Mouse (Mus musculus): Measurements from ENCODE around the gene Irak2. TPM values are rescaled to one million over a fixed set of nuclear protein-coding genes. Genes with fewer than 3 reads are reported as not detected.

The Irak2 gene
- polyA plus RNA-seq, 1 experiment: 31.8 TPM

- peaks cover 71% of the 10 kb centered on the region for H3K36me3 ChIP-seq (replicated peaks; ENCODE audit: low read length)
- no peak overlapping the region for H3K4me3 ChIP-seq (replicated peaks)
- H3K4me1 ChIP-seq: peaks cover 61% of the 10 kb centered on the region
- no peaks in the 10 kb centered on the region for H3K9me3 ChIP-seq
- no peaks in the 10 kb centered on the region for H3K27me3 ChIP-seq (replicated peaks)
- TF ChIP-seq GATA1 (IDR thresholded peaks at IDR 0.05; ENCODE audit: borderline replicate concordance, low read length) (no peak), FLI1 (IDR thresholded peaks at IDR 0.05; ENCODE audit: low read length) (no peak)
These were observed 29.4 kb upstream of the Irak2 start for GRCm38 (mm10) chr6:113608871-113609270.

- no peaks in the 10 kb centered on the region for H3K9me3 ChIP-seq
- no peak overlapping the region for H3K4me3 ChIP-seq (replicated peaks)
- peaks cover 75% of the 10 kb centered on the region for H3K36me3 ChIP-seq (replicated peaks; ENCODE audit: low read length)
- H3K27me3 ChIP-seq (replicated peaks): no peaks in the 10 kb centered on the region
- TF ChIP-seq FLI1 (IDR thresholded peaks at IDR 0.05; ENCODE audit: low read length) (no peak), GATA1 (IDR thresholded peaks at IDR 0.05; ENCODE audit: borderline replicate concordance, low read length) (no peak)
- H3K4me1 ChIP-seq: peaks cover 60% of the 10 kb centered on the region
These were observed 29.0 kb upstream of the Irak2 start for GRCm38 (mm10) chr6:113609293-113609692.

- Histone ChIP-seq H3K9me3 (no peaks in the 10 kb centered on the region), H3K36me3 (replicated peaks; ENCODE audit: low read length) (peaks cover 94% of the 10 kb centered on the region), H3K27me3 (replicated peaks) (no peaks in the 10 kb centered on the region), H3K4me1 (peaks cover 49% of the 10 kb centered on the region), H3K4me3 (replicated peaks) (no peak overlapping the region)
- no peak for TF ChIP-seq GATA1 (IDR thresholded peaks at IDR 0.05; ENCODE audit: borderline replicate concordance, low read length)
These were observed 25.9 kb upstream of the Irak2 start for GRCm38 (mm10) chr6:113612258-113612969.

- peaks cover 95% of the 10 kb centered on the region for H3K36me3 ChIP-seq (replicated peaks; ENCODE audit: low read length)
- no peak overlapping the region for H3K4me3 ChIP-seq (replicated peaks)
- peaks cover 48% of the 10 kb centered on the region for H3K4me1 ChIP-seq
- TF ChIP-seq FLI1 (IDR thresholded peaks at IDR 0.05; ENCODE audit: low read length): no peak
- TF ChIP-seq GATA1 (IDR thresholded peaks at IDR 0.05; ENCODE audit: borderline replicate concordance, low read length): no peak
- H3K27me3 ChIP-seq (replicated peaks): no peaks in the 10 kb centered on the region
- H3K9me3 ChIP-seq: no peaks in the 10 kb centered on the region
These were observed 24.1 kb upstream of the Irak2 start for GRCm38 (mm10) chr6:113614152-113614551.

- H3K36me3 ChIP-seq (replicated peaks; ENCODE audit: low read length): peaks cover 87% of the 10 kb centered on the region
- H3K27me3 ChIP-seq (replicated peaks): no peaks in the 10 kb centered on the region
- peaks cover 44% of the 10 kb centered on the region for H3K4me1 ChIP-seq
- H3K4me3 ChIP-seq (replicated peaks): no peak overlapping the region
- H3K9me3 ChIP-seq: no peaks in the 10 kb centered on the region
- no peak for TF ChIP-seq FLI1 (IDR thresholded peaks at IDR 0.05; ENCODE audit: low read length)
- no peak for TF ChIP-seq GATA1 (IDR thresholded peaks at IDR 0.05; ENCODE audit: borderline replicate concordance, low read length)
These were observed 23.3 kb upstream of the Irak2 start for GRCm38 (mm10) chr6:113614997-113615396.

GRCm38 (mm10) chr6:113615489-113615888, 22.8 kb upstream of the Irak2 start:
- no peaks in the 10 kb centered on the region for H3K27me3 ChIP-seq (replicated peaks)
- TF ChIP-seq FLI1 (IDR thresholded peaks at IDR 0.05; ENCODE audit: low read length) (no peak), GATA1 (IDR thresholded peaks at IDR 0.05; ENCODE audit: borderline replicate concordance, low read length) (no peak)
- H3K9me3 ChIP-seq: no peaks in the 10 kb centered on the region
- H3K4me3 ChIP-seq (replicated peaks): no peak overlapping the region
- peaks cover 82% of the 10 kb centered on the region for H3K36me3 ChIP-seq (replicated peaks; ENCODE audit: low read length)
- H3K4me1 ChIP-seq: peaks cover 41% of the 10 kb centered on the region

- H3K4me1 ChIP-seq: peaks cover 30% of the 10 kb centered on the region
- H3K27me3 ChIP-seq (replicated peaks): no peaks in the 10 kb centered on the region
- H3K4me3 ChIP-seq (replicated peaks): peak overlapping the region; percentile 97
- TF ChIP-seq GATA1 (IDR thresholded peaks at IDR 0.05; ENCODE audit: borderline replicate concordance, low read length) (no peak), FLI1 (IDR thresholded peaks at IDR 0.05; ENCODE audit: low read length) (no peak)
- H3K36me3 ChIP-seq (replicated peaks; ENCODE audit: low read length): peaks cover 29% of the 10 kb centered on the region
- no peaks in the 10 kb centered on the region for H3K9me3 ChIP-seq
These were observed 14.9 kb upstream of the Irak2 start for GRCm38 (mm10) chr6:113623386-113623785.

- no peak for TF ChIP-seq GATA1 (IDR thresholded peaks at IDR 0.05; ENCODE audit: borderline replicate concordance, low read length)
- TF ChIP-seq FLI1 (IDR thresholded peaks at IDR 0.05; ENCODE audit: low read length): no peak
- Histone ChIP-seq H3K27me3 (replicated peaks) (no peaks in the 10 kb centered on the region), H3K4me1 (peaks cover 30% of the 10 kb centered on the region), H3K36me3 (replicated peaks; ENCODE audit: low read length) (peaks cover 29% of the 10 kb centered on the region), H3K9me3 (no peaks in the 10 kb centered on the region), H3K4me3 (replicated peaks) (peak within 1 kb of the TSS; percentile 97)
These were observed 14.1 kb upstream of the Irak2 start, which contains the start of gene Vhl for GRCm38 (mm10) chr6:113623941-113624751. Vhl (plus strand) TSS chr6:113623959.

- Histone ChIP-seq H3K4me1 (peaks cover 34% of the 10 kb centered on the region), H3K4me3 (replicated peaks) (peak overlapping the region; percentile 97), H3K9me3 (no peaks in the 10 kb centered on the region), H3K27me3 (replicated peaks) (no peaks in the 10 kb centered on the region), H3K36me3 (replicated peaks; ENCODE audit: low read length) (peaks cover 39% of the 10 kb centered on the region)
- no peak for TF ChIP-seq GATA1 (IDR thresholded peaks at IDR 0.05; ENCODE audit: borderline replicate concordance, low read length)
- no peak for TF ChIP-seq FLI1 (IDR thresholded peaks at IDR 0.05; ENCODE audit: low read length)
These were observed 13.1 kb upstream of the Irak2 start for GRCm38 (mm10) chr6:113624989-113625770.

Data from megakaryocyte, embryonic 14.5 days (primary cell).